Mouse (Mus musculus): Measurements from ENCODE around the gene Xxylt1.

- TF ChIP-seq NRF1 (IDR thresholded peaks at IDR 0.05; ENCODE audit: insufficient read depth, low read depth, low read length, poor library complexity, severe bottlenecking), result no peak
- no peak for TF ChIP-seq TCF12 (IDR thresholded peaks at IDR 0.05; ENCODE audit: low read depth, low read length)
- no peak for TF ChIP-seq POLR2AphosphoS5 (IDR thresholded peaks at IDR 0.05; ENCODE audit: borderline replicate concordance, low read depth, low read length)
These were observed 47.2 kb downstream of the Xxylt1 start for GRCm38 (mm10) chr16:31034051-31034450.

Data from MEL (cell line).